Mouse (Mus musculus) limb, embryonic 15.5 days (tissue): ENCODE measurements at regions not wholly inside any gene's neighbourhood (a gene's known extent, or its start where the extent isn't known, plus 50 kb on each side); places are given as distances from the start of the nearest gene placed in this dataset.

Experiments used
- ATAC-seq: fragments of 200-750 bp; cut with Nextera tagmentation; 2 replicates; pipeline ENCODE4 v1.8.0; 2017; ENCODE audit warnings: low read depth, moderate TSS enrichment; ENCODE audit not compliant: insufficient number of reproducible peaks, low FRiP score, low TSS enrichment
- H3K27ac ChIP-seq: fragments of 300-500 bp; sonication (generic); 2 replicates; pipeline ENCODE4 v1.5.1; 2015; ENCODE audit warnings: moderate library complexity, mild to moderate bottlenecking, inconsistent platforms
- H3K27me3 ChIP-seq: fragments of 300-500 bp; sonication (generic); 2 replicates; pipeline ENCODE4 v1.6.1; 2015; ENCODE audit warnings: inconsistent platforms
- H3K36me3 ChIP-seq: fragments of 300-500 bp; sonication (generic); 2 replicates; pipeline ENCODE4 v1.6.1; 2015; ENCODE audit warnings: inconsistent platforms
- H3K4me1 ChIP-seq: fragments of 300-500 bp; sonication (generic); 2 replicates; pipeline ENCODE4 v1.6.1; 2015; ENCODE audit warnings: inconsistent platforms
- H3K4me2 ChIP-seq: fragments of 300-500 bp; sonication (generic); 2 replicates; pipeline ENCODE4 v1.6.1; 2015; ENCODE audit warnings: mild to moderate bottlenecking, inconsistent platforms
- H3K4me3 ChIP-seq: fragments of 300-500 bp; sonication (generic); 2 replicates; pipeline ENCODE4 v1.5.1; 2015; ENCODE audit warnings: mild to moderate bottlenecking, inconsistent platforms
- H3K9ac ChIP-seq: fragments of 300-500 bp; sonication (generic); 2 replicates; pipeline ENCODE4 v1.6.1; 2015; ENCODE audit warnings: inconsistent platforms
- H3K9me3 ChIP-seq: fragments of 300-500 bp; sonication (generic); 2 replicates; pipeline ENCODE4 v1.6.1; 2016; ENCODE audit warnings: inconsistent platforms
- WGBS: fragments of 180-500 bp; shearing (Covaris S2); methylation state at CpG from one replicate; pipeline ENCODE4 v1.1.7; 2015; 5-methylcytosine and 5-hydroxymethylcytosine counted together

DNA sequence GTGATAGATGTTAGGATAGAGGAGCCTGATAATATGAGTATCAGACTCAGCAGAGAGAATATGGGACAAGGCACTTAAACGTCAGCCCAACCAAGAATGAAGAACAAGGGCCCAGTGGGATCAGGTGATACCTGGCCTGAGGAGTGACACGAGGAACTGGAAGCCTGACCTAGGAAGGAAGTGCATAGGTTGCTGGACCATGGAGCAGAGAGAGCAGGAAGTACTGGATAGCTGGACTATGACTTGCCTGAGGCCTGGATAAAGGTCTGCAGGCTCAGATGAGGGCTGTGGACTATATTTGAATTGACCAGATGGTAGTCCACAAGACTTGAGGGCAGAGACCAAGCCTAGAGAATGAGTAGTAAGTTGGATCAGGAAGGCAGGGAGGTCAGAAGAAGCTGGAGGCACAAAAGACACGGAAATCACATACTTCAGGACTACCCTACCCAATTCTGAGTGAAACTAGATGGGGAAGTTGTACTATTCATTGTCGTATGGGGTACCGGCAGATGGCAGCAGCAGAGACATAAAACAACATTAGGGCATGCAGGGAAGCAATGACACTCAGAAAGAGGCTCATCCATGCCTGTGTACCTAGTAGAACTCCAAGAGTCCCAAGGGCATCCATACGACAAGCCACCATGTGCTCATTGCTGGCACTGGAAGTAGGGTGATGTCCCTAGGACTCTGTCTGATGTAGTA is 57.0 kb upstream of the Cd93 start:
- no peak for ATAC-seq
- no peak overlapping the region for H3K9ac ChIP-seq
- 82% methylated on average over 6 of the region's 6 CpGs for WGBS
- H3K27me3 ChIP-seq: no peaks in the 10 kb centered on the region
- no peaks in the 10 kb centered on the region for H3K4me1 ChIP-seq
- H3K4me2 ChIP-seq: no peak overlapping the region
- H3K9me3 ChIP-seq: no peaks in the 10 kb centered on the region
- no peak overlapping the region for H3K4me3 ChIP-seq
- H3K36me3 ChIP-seq: no peaks in the 10 kb centered on the region
- H3K27ac ChIP-seq: no peak overlapping the region

DNA sequence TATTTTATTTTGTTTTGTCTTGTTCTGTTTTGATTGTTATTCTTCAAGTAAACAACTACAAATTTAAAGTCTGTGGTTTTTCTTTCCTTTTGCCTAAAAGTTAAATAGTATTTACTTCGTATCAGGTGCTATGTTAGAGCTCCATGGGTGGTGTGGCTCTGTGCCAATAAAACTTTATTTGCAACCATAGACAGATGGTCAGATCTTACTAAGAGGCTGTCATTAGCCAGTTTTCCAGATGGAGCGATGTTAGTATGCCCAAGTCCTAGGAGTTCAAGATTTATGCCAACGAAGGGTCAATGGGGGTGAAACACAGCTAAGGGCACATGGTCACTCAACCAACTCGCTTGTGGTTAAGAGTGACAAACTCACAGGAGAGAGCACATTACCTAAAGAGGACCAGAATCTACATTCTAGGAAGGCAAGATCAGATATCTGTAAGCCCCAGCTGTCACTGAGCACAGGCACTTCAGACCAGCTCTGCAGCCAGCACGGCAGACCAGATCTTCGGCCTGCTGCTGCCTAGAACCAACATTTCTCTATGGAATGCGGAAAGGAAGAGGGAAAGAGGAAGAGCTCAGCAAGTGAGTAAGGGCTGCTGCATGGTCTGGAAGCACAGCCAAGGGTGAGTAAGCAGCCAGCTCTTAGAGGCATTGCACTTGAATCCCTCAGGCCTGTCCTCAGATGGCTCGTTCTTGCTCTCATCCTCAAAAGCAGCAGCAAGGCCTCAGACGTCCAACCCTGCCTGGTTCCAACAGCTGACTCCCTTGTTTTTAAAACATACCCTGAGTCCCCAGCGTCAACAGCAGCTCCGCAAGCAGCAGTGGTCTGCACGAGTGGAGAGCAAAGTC is 54.3 kb upstream of the Cd93 start:
- WGBS: 61% methylated on average over 12 of the region's 12 CpGs
- Histone ChIP-seq H3K9me3 (no peaks in the 10 kb centered on the region), H3K4me1 (no peaks in the 10 kb centered on the region), H3K27ac (no peak overlapping the region), H3K4me3 (no peak overlapping the region), H3K4me2 (no peak overlapping the region), H3K9ac (no peak overlapping the region), H3K36me3 (no peaks in the 10 kb centered on the region), H3K27me3 (no peaks in the 10 kb centered on the region)
- no peak for ATAC-seq

- Histone ChIP-seq H3K9me3 (no peaks in the 10 kb centered on the region), H3K9ac (no peak overlapping the region), H3K4me3 (no peak overlapping the region), H3K4me1 (no peaks in the 10 kb centered on the region), H3K4me2 (no peak overlapping the region), H3K27ac (no peak overlapping the region), H3K27me3 (no peaks in the 10 kb centered on the region), H3K36me3 (no peaks in the 10 kb centered on the region)
- WGBS: 83% methylated on average over 6 of the region's 6 CpGs
- no peak for ATAC-seq
These were observed 53.0 kb upstream of the Cd93 start for GRCm38 (mm10) chr2:148496151-148497040.

GRCm38 (mm10) chr2:148495485-148495884 is 52.1 kb upstream of the Cd93 start:
- Histone ChIP-seq H3K27me3 (no peaks in the 10 kb centered on the region), H3K36me3 (no peaks in the 10 kb centered on the region), H3K9me3 (no peaks in the 10 kb centered on the region), H3K4me1 (no peaks in the 10 kb centered on the region), H3K9ac (no peak overlapping the region), H3K4me2 (no peak overlapping the region), H3K4me3 (no peak overlapping the region), H3K27ac (no peak overlapping the region)
- 72% methylated on average over 3 of the region's 3 CpGs for WGBS
- ATAC-seq: no peak

- no peaks in the 10 kb centered on the region for H3K4me1 ChIP-seq
- no peaks in the 10 kb centered on the region for H3K9me3 ChIP-seq
- no peak overlapping the region for H3K4me3 ChIP-seq
- H3K4me2 ChIP-seq: no peak overlapping the region
- no peak overlapping the region for H3K27ac ChIP-seq
- no peak overlapping the region for H3K9ac ChIP-seq
- H3K36me3 ChIP-seq: no peaks in the 10 kb centered on the region
- ATAC-seq: no peak
- no peaks in the 10 kb centered on the region for H3K27me3 ChIP-seq
These were observed 49.9 kb upstream of the Cd93 start for GRCm38 (mm10) chr2:148493281-148493680.
